Mouse (Mus musculus): ENCODE results near the gene Fignl2. TPM values are rescaled to one million over a fixed set of nuclear protein-coding genes. Genes with fewer than 3 reads are reported as not detected.

Fignl2 gene
- total RNA-seq, 1 experiment, result 8.6 TPM

- TF ChIP-seq ZNF384 (IDR thresholded peaks at IDR 0.05; ENCODE audit: low read depth, low read length), result no peak
- no peak for TF ChIP-seq CHD2 (IDR thresholded peaks at IDR 0.05; ENCODE audit: low read depth, low read length)
- no peak for TF ChIP-seq MAFK (IDR thresholded peaks at IDR 0.05; ENCODE audit: insufficient read depth, low read depth, low read length)
- TF ChIP-seq ZC3H11A (IDR thresholded peaks at IDR 0.05; ENCODE audit: borderline replicate concordance, low read depth, low read length), result no peak
- TF ChIP-seq HCFC1 (IDR thresholded peaks at IDR 0.05; ENCODE audit: borderline replicate concordance, insufficient read depth, low read length), result no peak
- H3K4me3 ChIP-seq (ENCODE audit: insufficient read depth in 1 of 2, low read depth in 1 of 2, low read length in 2 of 2, poor library complexity in 1 of 2, severe bottlenecking in 1 of 2), result no peak overlapping the region
- no peak overlapping the region for H3K9ac ChIP-seq (ENCODE audit: insufficient read depth, low read depth, low read length, poor library complexity, severe bottlenecking)
- H3K9me3 ChIP-seq (ENCODE audit: control insufficient read depth, insufficient read depth, low read depth, low read length), result no peaks in the 10 kb centered on the region
- no peak for DNase-seq (ENCODE audit: low read depth, low spot score)
- in situ Hi-C loops (cut with MboI; ENCODE audit: low sequenced_read_pairs in 2 of 2, unreplicated experiment in 2 of 2), result no loop called here
- H3K27ac ChIP-seq (ENCODE audit: insufficient read depth, low read depth, low read length, poor library complexity, severe bottlenecking), result no peak overlapping the region
- peaks cover 12 to 26% of the 10 kb centered on the region in 2 experiments for H3K4me1 ChIP-seq (ENCODE audit: control insufficient read depth in 2 of 2, insufficient read depth in 2 of 2, low read length in 2 of 2, poor library complexity in 1 of 2)
- no peaks in the 10 kb centered on the region for H3K36me3 ChIP-seq (ENCODE audit: control insufficient read depth, insufficient read depth, low read length, poor library complexity, severe bottlenecking)
Measured at GRCm38 (mm10) chr15:101086451-101086850, 8.1 kb upstream of the Fignl2 start.

GRCm38 (mm10) chr15:101084499-101084898 lies 6.1 kb upstream of the Fignl2 start:
- H3K36me3 ChIP-seq (ENCODE audit: control insufficient read depth, insufficient read depth, low read length, poor library complexity, severe bottlenecking), result no peaks in the 10 kb centered on the region
- H3K4me3 ChIP-seq (ENCODE audit: insufficient read depth in 1 of 2, low read depth in 1 of 2, low read length in 2 of 2, poor library complexity in 1 of 2, severe bottlenecking in 1 of 2), result no peak overlapping the region
- DNase-seq (ENCODE audit: low read depth, low spot score), result no peak
- H3K27ac ChIP-seq (ENCODE audit: insufficient read depth, low read depth, low read length, poor library complexity, severe bottlenecking), result no peak overlapping the region
- no peaks in the 10 kb centered on the region for H3K9me3 ChIP-seq (ENCODE audit: control insufficient read depth, insufficient read depth, low read depth, low read length)
- in situ Hi-C loops (cut with MboI; ENCODE audit: low sequenced_read_pairs in 2 of 2, unreplicated experiment in 2 of 2), result no loop called here
- H3K9ac ChIP-seq (ENCODE audit: insufficient read depth, low read depth, low read length, poor library complexity, severe bottlenecking), result no peak overlapping the region
- TF ChIP-seq ZNF384 (IDR thresholded peaks at IDR 0.05; ENCODE audit: low read depth, low read length) (no peak), ZC3H11A (IDR thresholded peaks at IDR 0.05; ENCODE audit: borderline replicate concordance, low read depth, low read length) (no peak), CHD2 (IDR thresholded peaks at IDR 0.05; ENCODE audit: low read depth, low read length) (no peak)
- H3K4me1 ChIP-seq (ENCODE audit: control insufficient read depth in 2 of 2, insufficient read depth in 2 of 2, low read length in 2 of 2, poor library complexity in 1 of 2), result peaks cover 20 to 40% of the 10 kb centered on the region in 2 experiments

DNA sequence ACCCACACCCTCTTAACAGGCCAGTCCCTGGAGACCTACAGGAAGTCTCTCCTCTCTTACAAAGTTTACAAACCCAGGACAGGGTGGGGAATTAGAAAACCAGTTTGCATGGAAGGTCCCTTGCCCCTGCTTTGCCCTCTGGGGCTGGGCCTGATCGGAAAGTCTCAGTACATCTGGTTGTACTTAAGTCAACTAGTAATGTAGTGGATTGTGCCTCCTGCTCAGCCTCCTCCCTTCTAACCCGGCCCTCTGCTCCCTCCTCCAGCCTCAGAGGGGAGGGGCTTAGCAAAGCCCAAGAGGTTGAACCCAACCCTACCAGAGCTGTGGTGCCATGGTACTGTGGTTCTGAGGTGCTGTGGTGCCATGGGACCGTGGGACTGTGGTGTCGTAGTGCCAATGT lies 3.9 kb upstream of the Fignl2 start:
- peak; percentile 65 for DNase-seq (ENCODE audit: low read depth, low spot score)
- peak overlapping the region in 1 of 2 experiments; percentile 11; a peak in 1 of 4 replicates for H3K4me3 ChIP-seq (ENCODE audit: insufficient read depth in 1 of 2, low read depth in 1 of 2, low read length in 2 of 2, poor library complexity in 1 of 2, severe bottlenecking in 1 of 2)
- H3K9me3 ChIP-seq (ENCODE audit: control insufficient read depth, insufficient read depth, low read depth, low read length), result no peaks in the 10 kb centered on the region
- peak overlapping the region; percentile 83 for H3K27ac ChIP-seq (ENCODE audit: insufficient read depth, low read depth, low read length, poor library complexity, severe bottlenecking)
- TF ChIP-seq CHD2 (IDR thresholded peaks at IDR 0.05; ENCODE audit: low read depth, low read length) (0 out of 2 replicates have a peak, but pooled peaks have one; percentile 30), MAFK (IDR thresholded peaks at IDR 0.05; ENCODE audit: insufficient read depth, low read depth, low read length) (no peak)
- H3K9ac ChIP-seq (ENCODE audit: insufficient read depth, low read depth, low read length, poor library complexity, severe bottlenecking), result no peak overlapping the region; the same call in 1 of the 2 replicates
- no peaks in the 10 kb centered on the region for H3K36me3 ChIP-seq (ENCODE audit: control insufficient read depth, insufficient read depth, low read length, poor library complexity, severe bottlenecking)
- in situ Hi-C loops (cut with MboI; ENCODE audit: low sequenced_read_pairs in 2 of 2, unreplicated experiment in 2 of 2), result no loop called here
- H3K4me1 ChIP-seq (ENCODE audit: control insufficient read depth in 2 of 2, insufficient read depth in 2 of 2, low read length in 2 of 2, poor library complexity in 1 of 2), result peaks cover 24 to 38% of the 10 kb centered on the region in 2 experiments

DNA sequence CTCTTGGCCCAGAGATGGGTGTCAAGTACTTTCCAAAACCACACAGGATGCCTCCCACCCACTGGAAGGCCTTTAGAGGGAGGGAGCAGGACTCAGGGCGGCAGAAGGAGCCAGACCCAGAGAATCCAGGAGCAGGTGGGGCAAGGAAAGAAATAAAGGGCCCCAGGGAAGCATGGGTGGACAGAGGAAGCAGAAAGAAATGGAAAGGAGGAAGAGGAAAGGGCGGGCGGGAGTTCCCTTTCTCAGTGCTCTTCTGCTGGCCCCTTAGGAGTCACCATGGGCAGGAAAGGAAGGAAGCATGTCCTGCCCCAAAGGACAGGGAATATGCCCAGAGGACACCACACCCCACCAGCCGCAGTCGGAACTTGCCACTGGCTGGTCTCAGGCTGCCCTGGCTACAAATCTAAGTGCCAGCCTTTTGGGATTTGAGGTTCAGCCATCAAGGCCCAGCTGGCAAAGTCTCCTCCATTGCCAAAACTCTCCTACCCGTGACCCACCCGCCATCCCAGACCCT lies 2.7 kb upstream of the Fignl2 start:
- peak overlapping the region; percentile 83; the same call in 1 of the 2 replicates for H3K27ac ChIP-seq (ENCODE audit: insufficient read depth, low read depth, low read length, poor library complexity, severe bottlenecking)
- peaks cover 24 to 43% of the 10 kb centered on the region in 2 experiments for H3K4me1 ChIP-seq (ENCODE audit: control insufficient read depth in 2 of 2, insufficient read depth in 2 of 2, low read length in 2 of 2, poor library complexity in 1 of 2)
- H3K9ac ChIP-seq (ENCODE audit: insufficient read depth, low read depth, low read length, poor library complexity, severe bottlenecking), result peak overlapping the region; percentile 40; the same call in 1 of the 2 replicates
- H3K4me3 ChIP-seq (ENCODE audit: insufficient read depth in 1 of 2, low read depth in 1 of 2, low read length in 2 of 2, poor library complexity in 1 of 2, severe bottlenecking in 1 of 2), result no peak overlapping the region
- TF ChIP-seq CHD2 (IDR thresholded peaks at IDR 0.05; ENCODE audit: low read depth, low read length) (no peak), ZC3H11A (IDR thresholded peaks at IDR 0.05; ENCODE audit: borderline replicate concordance, low read depth, low read length) (no peak), ZNF384 (IDR thresholded peaks at IDR 0.05; ENCODE audit: low read depth, low read length) (no peak), HCFC1 (IDR thresholded peaks at IDR 0.05; ENCODE audit: borderline replicate concordance, insufficient read depth, low read length) (no peak), MAFK (IDR thresholded peaks at IDR 0.05; ENCODE audit: insufficient read depth, low read depth, low read length) (no peak)
- H3K9me3 ChIP-seq (ENCODE audit: control insufficient read depth, insufficient read depth, low read depth, low read length), result no peaks in the 10 kb centered on the region
- in situ Hi-C loops (cut with MboI; ENCODE audit: low sequenced_read_pairs in 2 of 2, unreplicated experiment in 2 of 2), result no loop called here
- H3K36me3 ChIP-seq (ENCODE audit: control insufficient read depth, insufficient read depth, low read length, poor library complexity, severe bottlenecking), result no peaks in the 10 kb centered on the region
- DNase-seq (ENCODE audit: low read depth, low spot score), result no peak

DNA sequence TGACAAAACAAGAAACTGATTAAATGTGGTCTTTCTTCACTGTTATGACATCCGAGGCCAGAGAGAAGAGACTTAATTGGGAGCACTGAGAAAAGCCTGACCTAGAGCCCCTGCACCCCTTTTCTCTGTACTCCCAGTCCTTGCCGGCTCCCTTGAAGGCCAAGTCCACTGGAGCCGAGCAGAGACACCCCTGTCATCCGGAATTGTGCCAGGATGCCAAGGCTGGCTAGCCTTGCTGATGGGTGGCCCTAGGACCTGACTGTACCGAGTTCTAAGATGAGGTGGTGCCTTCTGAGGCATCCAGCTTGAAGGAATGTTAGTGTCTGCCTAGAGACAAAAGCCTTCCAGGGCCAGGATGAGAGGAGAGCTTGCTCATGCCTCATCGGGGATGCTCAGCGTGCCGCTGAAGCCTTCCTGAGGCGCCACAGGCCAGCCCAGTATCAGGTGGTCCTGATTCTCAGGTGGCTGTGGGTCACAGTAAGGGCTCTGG lies 1.7 kb upstream of the Fignl2 start:
- Histone ChIP-seq H3K36me3 (ENCODE audit: control insufficient read depth, insufficient read depth, low read length, poor library complexity, severe bottlenecking) (no peaks in the 10 kb centered on the region), H3K27ac (ENCODE audit: insufficient read depth, low read depth, low read length, poor library complexity, severe bottlenecking) (no peak overlapping the region), H3K9me3 (ENCODE audit: control insufficient read depth, insufficient read depth, low read depth, low read length) (no peaks in the 10 kb centered on the region), H3K9ac (ENCODE audit: insufficient read depth, low read depth, low read length, poor library complexity, severe bottlenecking) (no peak overlapping the region), H3K4me3 (ENCODE audit: insufficient read depth in 1 of 2, low read depth in 1 of 2, low read length in 2 of 2, poor library complexity in 1 of 2, severe bottlenecking in 1 of 2) (no peak overlapping the region), H3K4me1 (ENCODE audit: control insufficient read depth in 2 of 2, insufficient read depth in 2 of 2, low read length in 2 of 2, poor library complexity in 1 of 2) (peaks cover 22 to 43% of the 10 kb centered on the region in 2 experiments)
- TF ChIP-seq MAFK (IDR thresholded peaks at IDR 0.05; ENCODE audit: insufficient read depth, low read depth, low read length) (no peak), CHD2 (IDR thresholded peaks at IDR 0.05; ENCODE audit: low read depth, low read length) (no peak), HCFC1 (IDR thresholded peaks at IDR 0.05; ENCODE audit: borderline replicate concordance, insufficient read depth, low read length) (no peak), ZC3H11A (IDR thresholded peaks at IDR 0.05; ENCODE audit: borderline replicate concordance, low read depth, low read length) (no peak), ZNF384 (IDR thresholded peaks at IDR 0.05; ENCODE audit: low read depth, low read length) (no peak)
- in situ Hi-C loops (cut with MboI; ENCODE audit: low sequenced_read_pairs in 2 of 2, unreplicated experiment in 2 of 2), result no loop called here
- no peak for DNase-seq (ENCODE audit: low read depth, low spot score)

All from ES-E14 (cell line).